Mouse (Mus musculus): Measurements from ENCODE around the gene Hivep3. TPM values are rescaled to one million over a fixed set of nuclear protein-coding genes. Genes with fewer than 3 reads are reported as not detected.

The Hivep3 gene
- polyA plus RNA-seq, 1 experiment = 29.4 TPM

DNA sequence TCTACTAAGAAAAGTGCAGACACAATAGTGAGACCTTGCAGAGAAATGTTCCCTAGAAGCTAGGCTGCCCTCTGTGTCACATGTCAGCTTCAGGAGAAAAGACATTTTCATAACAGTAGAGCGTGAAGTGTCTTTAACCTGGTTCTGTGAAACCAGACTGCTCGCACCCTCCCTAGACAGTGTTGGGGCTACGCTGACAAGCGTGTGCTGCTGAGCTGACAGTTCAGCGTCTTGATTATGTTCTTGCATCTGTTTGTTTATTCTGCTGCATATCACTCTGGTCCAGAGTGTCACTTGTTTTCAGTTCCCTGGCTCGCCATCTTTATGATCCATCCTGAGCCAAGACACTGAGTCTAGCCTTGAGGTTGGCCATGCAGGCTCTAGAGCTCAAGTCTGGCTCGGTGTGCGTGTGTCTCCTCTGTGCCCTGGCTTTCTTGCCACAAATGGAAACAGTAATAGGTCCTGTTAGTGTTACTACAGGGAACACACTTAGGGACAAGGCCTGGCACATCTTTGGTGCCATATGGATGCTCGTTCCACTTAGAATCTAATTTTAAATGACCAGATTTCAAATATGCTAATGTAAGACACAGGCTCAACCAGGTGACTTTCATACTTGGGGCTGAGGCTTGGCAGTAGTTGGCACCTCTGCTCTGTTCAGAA is 28.0 kb downstream of the Hivep3 start:
- DNase-seq (ENCODE audit: low spot score) = no peak

DNA sequence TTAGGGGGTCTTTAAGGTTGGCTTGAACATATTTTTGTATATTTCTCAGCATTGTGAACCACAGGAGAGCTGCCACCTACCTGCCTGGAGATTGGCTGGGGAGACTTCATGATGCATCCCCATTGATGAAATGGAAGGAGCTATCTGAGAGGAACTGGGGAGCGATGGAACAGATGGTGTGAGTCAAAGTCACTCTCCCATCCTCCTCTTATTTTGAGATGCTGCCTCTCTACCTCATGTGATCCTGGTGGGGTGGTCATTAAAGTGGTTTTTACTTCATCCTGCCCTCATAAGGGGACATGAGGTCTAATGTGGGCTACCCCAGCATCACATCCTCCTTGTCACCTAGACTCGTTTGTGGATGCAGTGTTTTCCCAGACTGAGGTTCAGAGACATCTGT is 28.6 kb downstream of the Hivep3 start:
- no peak for DNase-seq (ENCODE audit: low spot score)

DNA sequence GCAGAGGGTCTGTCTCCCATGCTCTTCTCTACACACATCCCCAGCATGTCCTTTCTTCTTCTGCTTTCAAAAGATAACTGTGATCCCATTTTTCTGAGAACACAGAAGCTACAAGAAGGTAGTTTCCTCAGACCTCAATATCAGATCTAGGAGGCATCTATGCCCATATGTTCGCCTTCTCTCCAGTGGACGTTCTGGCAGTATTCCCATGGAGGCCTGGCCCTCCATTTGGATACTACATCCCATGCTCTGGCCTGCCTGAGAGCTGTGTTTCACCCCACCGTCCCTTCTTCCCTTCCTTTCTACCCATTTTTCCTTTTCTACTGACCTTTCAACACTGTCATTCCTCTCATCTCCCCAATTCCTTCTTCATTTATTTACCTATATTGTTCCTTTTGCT is 34.5 kb downstream of the Hivep3 start:
- DNase-seq (ENCODE audit: low spot score) = no peak

DNA sequence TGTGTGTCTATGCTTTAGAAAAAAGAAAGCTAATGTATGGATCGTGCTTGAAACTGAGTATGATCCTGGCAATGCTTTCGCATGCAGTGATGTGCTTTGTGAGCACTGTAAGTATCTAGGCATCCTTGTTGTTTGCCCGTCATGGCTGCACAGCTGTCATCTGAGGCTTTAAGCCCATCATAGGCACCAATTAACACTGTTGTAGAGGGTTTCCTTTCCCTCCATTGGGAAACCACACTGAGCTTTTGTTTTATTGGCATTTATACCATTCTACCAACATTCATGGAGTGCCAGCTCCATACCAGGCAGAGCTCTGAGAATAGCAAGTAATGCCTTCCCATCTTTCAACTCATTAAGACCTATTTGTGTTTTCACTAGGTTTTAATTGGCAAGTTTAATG is 42.3 kb downstream of the Hivep3 start:
- no peak for DNase-seq (ENCODE audit: low spot score)

DNA sequence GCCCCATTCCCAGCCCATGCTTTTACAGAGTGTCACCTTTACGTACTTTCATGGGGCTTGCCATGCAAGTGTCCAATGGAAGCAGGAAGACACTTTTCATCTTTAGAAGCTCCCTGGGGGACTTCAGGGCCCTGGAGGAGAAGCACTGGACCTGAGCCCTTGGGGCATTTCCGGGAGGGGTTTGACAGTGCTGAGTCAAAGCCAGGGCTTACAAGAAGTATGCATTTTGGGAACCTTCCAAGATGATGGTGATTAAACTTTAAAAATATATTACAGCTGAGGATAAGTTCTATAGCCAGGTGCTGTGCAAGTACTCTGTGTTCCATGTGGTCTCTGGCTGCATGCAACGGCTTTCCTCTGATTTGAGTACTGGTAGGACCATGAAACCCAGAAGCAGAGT is 43.6 kb downstream of the Hivep3 start:
- DNase-seq (ENCODE audit: low spot score) = no peak

DNA sequence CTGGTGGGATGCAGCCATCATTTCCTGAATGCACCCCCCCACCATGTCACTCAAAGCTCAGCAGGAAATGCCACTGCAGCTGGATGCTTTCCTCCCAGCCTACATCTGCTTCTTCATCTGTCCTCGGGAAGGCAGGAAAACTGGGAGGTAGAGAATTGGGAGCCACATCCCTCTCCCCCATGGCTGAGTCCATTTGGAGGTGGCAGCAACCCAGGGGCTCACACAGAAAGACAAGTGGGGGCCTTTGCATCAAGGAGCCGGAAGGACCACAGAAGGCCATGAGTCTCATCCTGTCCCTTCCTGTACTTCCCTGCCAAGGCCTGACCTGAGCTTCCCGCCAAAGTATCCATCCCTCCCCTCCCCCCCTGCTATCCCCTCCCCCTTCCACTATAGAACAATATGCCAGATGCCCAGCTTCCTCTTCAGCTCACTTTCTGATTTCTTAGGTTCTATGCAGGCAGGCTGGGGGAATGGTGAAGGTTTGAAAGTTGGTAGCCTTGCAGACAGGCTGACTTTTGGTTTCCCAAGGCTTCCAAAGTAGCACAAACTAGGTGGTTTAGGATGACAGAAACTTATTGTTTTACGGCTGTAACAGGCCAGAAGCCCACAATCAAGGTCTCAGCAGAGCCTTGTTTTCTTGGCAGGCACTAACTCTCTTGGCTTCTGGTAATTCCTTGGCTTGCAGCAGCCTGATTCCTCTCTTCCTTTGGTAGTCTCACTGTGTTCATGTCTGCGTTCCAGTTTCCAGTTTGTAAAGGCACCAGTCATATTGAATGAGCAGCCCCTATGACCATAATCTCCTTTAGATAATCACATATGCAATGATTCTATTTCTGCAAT is 46.2 kb downstream of the Hivep3 start:
- DNase-seq (ENCODE audit: low spot score) = no peak

DNA sequence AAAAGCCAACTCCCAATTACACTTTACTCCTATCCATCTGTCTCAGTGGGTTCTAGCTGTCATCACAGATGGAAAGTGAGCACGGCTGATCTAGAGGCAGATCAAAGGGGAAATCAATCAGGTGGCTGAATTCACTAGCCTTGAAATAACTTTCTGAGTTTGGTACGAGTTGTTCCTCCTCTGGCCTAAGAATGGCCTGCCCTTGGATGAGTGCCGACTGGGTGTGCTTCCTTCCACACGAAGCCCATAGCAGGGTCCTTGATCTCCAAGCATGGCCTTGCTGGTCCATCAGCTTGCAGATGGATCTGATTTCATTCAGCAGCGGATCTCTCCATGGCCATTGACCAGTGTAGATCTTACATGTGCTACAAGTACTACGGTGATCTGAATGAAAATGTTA is 47.3 kb downstream of the Hivep3 start:
- DNase-seq (ENCODE audit: low spot score) = no peak

DNA sequence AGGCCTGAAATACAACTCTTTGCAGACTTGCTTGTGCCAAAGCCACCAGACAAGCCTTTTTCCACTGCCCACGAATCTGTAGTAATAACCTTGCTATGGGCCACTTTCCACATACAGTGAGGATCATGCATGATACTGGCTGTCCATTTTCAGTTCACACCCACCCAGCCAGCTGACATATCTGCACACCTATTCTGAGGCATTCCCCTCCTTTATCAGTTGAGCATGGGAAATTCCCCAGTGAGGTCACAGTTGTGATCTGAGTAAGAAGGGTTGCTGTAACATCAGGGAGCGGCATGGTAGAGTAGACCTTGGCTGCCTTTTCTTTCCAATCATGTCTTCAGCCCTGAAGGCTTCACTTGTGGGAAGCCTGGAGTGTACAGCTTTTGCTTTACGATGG is 51.4 kb downstream of the Hivep3 start:
- no peak for DNase-seq (ENCODE audit: low spot score)

DNA sequence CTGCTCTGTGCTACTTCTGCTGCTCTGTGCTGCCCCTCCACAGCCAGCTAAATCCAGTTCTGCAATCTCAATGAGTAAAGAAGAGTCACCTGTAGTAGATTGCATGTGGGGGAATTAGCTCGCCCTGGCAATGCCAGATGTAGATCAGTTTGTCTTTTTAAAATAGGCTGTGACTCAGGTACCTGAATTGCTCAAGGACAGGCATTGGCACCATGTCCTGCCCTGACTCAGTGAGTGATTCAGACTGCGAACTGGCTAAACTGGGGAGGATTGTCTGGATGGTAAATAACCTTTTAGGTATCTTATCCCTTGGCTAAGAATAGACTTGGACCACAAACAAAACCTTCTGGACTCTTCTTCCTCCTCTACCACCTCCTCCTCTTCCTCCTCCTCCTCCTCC is 52.7 kb downstream of the Hivep3 start:
- DNase-seq (ENCODE audit: low spot score) = no peak

DNA sequence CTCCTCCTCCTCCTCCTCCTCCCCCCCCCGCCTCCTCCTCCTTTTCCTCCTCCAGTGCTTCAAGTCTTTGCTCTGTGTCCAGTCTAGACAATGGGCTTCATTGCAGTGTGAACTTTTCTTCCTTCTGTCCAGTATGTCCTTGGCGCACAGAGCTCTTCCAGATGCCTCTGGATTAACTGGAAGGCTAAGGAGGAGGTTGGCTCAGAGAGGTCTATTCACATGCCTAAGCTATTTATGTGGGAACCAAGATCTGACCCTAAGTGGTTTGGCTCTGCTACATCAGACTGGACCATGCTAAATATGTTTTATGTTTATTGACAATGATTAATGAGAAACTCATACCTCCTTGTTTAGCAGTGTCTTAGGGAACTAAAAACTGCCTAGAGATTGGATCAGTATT is 53.1 kb downstream of the Hivep3 start:
- DNase-seq (ENCODE audit: low spot score) = no peak

DNA sequence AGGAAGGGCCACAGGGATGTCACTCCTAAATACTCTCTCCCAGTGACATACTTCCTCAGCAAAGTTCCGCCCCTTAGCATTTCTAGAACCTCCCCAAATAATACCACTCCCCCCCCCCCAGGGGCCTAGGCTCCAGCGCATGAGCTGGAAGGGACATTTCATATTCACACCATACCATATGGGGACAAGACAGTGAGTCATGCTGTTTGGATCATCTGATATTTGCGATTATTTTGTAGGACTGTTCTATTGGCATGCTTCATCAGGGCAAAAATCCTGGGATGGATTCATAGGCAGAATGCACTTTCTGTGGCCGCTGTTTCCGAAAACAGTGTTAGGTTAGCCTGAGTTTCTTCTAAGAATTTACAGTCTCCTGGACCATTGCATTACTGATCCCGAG is 55.2 kb downstream of the Hivep3 start:
- no peak for DNase-seq (ENCODE audit: low spot score)

DNA sequence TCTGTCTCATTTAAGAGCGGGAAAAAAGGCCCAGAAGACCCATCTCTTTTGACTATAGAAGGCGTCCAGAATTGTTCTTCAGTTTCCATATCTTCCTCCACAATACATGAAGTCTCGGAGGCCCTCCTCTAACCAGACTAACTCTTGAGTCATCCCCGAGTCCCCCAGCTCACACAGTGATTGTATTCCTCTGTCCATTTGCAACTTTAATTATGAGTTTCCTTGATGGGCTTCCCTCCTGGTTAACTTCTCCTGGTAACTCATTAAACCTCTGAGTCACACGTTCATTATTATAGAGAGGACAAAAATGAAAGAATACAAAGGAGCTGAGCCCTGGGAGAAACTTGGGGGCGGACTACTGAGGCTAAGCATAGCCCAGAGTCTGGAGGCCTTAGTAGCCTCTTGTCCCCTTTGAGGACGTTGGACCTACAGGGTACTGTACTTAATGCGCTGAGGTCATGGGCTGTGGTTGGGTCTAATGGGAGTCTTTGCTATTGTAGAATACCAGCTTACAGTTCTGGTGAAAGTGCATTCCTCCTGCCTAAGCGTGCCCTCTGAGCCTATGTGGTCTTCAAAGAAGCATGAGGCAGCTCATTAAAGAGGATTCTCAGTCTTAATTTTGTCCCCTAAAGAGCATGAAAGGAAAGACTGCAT is 56.0 kb downstream of the Hivep3 start:
- no peak for DNase-seq (ENCODE audit: low spot score)

DNA sequence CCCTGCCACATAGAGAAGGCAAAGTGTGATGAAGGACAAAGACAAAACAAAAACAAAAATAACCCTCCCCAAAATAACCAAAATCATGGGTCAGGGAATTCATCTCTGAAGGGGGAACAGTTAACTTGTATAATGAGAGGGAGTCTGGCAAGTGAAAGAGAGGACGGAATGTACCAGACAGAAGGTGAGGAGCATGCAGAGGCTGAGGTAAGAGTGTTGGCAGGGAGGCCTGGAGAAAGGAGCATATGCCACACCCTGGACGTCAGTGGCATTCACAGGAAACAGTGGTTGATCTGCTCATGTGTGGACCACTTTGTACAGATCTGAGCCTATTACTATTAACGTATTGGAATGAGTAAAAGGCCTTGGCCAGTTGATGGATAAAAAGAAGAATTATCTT is 65.3 kb downstream of the Hivep3 start:
- no peak for DNase-seq (ENCODE audit: low spot score)

DNA sequence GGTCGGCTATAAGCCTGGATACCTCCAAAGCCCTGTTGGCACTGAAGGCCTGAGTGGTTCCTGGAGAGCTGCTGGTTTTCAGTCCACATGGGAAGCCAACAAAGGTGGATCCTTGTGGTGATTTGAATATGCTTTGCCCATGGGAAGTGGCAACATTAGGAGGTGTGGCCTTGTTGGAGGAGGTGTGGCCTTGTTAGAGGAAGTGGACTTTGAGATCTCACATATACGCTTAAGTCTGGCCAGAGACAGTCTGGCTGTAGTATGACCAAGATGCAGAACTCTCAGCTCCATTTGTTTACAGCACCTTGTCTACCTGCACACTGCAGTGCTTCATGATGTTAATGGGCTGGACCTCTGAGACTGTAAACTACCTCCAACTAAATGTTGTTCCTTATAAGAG is 73.0 kb downstream of the Hivep3 start:
- no peak for DNase-seq (ENCODE audit: low spot score)

DNA sequence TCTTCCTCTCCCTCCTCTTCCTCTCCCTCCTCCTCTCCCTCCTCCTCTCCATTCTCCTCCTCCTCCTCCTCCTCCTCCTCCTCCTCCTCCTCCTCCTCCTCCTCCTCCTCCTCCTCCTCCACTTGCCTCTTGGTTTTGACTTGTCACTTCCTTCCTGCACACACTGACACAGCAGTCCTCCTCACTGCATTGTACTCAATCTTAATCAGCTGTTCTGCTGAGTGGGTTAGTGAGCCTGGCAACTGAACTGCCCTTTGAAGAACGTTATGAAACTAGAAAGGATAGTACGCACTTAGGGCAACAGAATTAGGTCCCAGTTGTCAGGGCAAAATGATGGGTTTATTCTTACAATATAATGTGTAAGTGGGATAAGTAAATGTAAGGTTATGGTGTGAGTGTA is 73.8 kb downstream of the Hivep3 start:
- no peak for DNase-seq (ENCODE audit: low spot score)

DNA sequence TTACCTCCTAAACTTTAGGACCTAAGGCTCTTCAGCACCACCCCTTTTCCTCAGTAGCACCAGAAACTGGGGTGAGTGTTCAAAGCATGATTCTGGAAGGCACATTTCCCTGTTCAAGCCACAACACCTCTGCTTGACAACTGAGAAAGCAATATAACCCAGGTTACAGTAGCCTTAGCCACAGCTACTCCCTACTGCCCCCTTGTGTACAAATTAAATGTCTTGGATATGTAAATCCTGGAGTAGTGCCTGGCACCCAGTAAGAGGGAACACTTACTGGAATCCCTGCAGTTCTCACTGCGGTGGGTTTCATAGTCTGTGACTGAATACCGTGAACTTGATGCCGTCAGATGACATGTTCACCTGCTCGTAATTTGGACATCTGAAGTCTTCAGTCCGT is 75.7 kb downstream of the Hivep3 start:
- no peak for DNase-seq (ENCODE audit: low spot score)

DNA sequence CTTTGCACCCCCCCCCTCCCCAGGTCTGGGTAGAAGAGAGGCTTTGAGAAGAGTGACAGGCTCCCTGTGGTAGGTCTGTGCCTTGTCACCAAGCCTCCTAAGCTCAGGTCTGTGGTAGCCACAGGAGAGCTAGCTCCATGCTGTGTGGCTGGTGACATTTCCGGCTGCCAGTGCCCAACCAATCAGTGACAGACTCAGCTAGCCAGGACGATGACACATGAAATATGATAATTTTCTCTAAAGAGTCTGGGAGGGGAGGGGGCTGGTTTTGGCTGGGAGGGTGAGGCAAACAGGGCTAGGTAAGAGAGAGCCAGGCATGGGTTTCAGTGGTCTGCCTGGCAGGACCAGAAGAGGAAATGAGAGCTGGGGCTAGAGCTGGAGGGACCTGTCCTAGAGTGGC is 79.2 kb downstream of the Hivep3 start:
- no peak for DNase-seq (ENCODE audit: low spot score)

DNA sequence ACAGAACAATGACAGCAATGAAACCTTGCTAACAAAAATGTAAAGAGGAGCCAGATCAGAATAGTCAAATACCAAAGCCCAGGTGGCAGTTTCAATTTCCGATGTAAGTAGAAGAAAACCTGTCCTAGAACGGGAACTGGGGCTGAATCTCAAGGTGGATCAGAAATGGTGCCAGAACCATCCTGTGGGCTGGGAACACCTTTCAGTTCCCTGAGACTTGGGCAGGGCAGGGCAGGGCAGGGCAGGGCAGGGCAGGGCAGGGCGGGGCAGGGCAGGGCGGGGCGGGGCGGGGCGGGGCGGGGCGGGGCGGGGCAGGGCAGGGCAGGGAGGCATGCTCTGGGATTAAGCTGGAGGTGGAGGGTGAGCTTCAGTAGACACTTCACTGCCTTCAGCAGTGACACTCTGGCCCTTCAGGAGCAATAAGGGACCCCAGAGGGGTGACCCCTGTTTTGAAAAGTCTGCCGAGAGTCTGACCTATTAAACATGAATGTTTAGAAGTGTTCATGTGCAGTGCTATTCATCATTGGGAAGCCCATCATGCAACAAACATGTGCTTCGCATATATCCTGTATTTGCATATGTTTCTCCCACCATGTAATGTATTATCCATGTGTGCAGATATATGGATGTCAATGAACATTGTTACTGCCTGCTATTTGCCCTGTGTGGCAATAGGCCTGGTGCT is 80.1 kb downstream of the Hivep3 start:
- no peak for DNase-seq (ENCODE audit: low spot score)

DNA sequence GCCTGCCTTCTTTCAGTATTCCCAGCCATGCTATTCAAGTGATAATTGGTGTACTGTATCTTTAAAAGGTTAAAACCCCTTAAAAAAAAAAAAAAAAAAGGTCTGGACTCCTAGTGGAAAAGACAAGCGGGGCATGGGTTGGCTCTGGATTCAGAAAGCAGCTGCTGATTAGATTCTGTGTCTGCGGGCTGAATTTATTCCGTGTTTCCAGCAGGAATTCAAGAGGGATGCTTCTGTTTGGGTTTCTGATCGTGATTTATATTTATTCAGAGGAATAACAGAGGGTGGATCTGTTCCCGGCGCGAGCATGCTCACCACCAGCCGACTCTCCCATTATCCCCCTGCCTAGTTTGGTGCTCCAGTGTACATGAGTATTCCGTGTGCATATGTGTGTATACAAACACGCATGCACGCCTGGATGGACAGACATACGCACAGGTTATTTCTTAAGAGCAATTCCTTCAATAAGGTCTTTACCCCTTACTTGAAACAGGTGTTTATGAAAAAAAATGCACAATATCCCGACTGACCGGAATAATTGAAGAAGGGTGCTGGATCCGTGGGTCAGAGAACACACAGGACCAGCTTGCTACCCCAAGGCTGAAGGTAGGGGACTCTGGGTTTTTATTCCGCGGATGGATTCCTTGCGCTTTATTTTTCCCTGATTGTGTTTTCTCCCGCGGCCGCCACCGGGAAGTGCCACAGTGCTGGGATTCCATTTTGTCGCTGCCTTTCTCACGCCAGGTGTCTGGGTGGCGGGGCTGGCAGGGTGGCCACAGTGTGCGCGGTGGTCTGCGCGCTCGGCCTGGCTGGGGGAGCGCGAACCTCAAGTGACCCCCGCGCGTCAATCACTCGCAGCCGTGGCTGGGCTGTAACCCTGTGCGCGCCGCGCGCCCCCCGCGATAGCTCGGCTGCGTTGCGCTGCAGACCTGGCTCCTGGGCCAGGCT is 80.9 kb downstream of the Hivep3 start:
- DNase-seq (ENCODE audit: low spot score) = no peak

DNA sequence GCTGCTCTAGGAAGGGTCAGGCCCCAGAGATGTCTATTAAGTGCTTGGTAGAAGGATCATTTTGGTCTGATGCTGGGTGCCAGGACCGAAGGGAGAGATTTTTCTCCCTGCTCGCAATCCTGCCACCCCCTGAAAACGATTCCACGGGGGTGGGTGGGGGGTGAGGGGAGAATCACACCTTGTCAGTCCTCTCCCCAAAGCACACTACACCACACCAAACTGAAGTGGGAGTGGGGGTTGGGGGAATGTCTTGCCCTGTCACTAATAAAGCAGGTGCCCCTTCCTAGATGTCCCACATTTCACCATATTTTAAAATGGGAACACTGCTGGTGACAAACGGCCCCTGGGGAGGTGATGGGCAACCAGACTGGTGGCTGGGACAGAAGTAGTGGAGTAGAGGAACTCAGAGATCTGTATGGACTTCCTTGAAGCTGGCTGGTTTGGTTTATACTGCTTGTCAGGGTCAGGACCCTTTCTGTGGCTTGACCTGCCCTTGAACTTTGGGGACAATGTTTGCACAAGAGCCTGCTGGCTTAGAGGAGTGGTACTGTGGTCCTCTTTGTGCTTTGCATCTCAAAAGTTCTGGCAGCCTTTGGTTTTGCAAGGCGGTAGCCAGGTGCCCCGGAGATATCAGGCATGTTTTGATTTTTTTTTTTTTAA is 81.7 kb downstream of the Hivep3 start:
- no peak for DNase-seq (ENCODE audit: low spot score)

DNA sequence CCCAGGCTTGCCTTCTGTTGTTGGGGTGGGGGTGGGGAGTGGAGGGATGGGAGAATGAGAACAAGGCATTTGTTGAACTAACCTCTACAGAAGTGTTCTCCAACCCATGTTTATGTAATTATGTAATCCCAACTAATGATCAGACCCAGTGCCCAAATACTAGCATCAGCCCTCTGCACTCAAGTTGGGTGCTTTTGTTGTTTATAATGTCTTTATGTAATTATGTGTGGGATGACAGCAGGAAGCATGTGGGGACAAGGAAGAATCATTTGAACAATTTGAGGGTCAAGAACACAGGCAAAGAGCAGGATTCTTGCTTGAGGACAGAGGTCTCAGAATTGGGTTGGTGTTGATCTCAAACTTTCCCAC is 82.2 kb downstream of the Hivep3 start:
- no peak for DNase-seq (ENCODE audit: low spot score)

Measured in urinary bladder, adult 2 months (tissue).